Mouse (Mus musculus): ENCODE data around the gene Il23r.
"Not testable (repeated sequence)": the region's sequence is repeated elsewhere in the genome, so short reads cannot be mapped to it uniquely, and the experiment has no call there.

The Il23r gene

DNA sequence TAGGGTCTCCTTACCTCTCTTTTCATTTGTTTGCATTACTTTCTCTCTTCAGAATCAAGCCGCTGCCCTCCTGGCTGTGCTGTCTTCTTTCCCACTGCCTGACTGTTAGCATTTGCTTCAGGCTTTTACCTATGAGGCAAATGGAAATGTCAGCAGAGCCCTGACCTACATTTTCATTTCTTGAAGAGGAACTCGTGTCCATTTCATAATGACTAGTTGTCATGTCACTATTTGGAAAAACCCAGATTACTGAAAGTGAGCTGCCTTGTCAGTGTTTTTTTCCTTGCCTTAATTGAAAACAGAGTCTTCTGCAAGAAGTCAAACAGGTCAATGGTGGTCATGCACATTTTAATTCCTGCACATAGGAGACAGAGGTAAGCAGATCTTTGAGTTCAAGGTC is at the start of gene Il23r:
TSS of gene Il23r (minus strand) at position 101 of the 400 bp plus-strand sequence.
- CTCF ChIA-PET = no interaction called here
- POLR2A ChIA-PET = interaction anchor here in 1 of 4 experiments (3.4 kb wide), 1 partner anchor 17 kb away, joined by 19 read pairs; no protein-coding TSS in a partner anchor

DNA sequence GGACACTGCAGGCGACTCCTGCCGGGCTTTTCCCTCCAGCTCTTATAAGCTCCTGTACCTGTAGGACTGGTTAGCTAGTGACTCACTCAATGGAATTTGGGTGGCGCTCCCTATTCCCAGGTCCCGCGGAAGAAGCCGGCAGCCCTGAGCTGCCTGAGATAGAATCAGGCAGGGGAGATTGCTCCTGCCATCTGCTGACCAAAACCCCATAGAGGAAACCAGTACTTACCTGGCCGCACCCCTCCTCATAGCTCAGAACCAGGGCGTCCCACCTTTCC is 44.1 kb upstream of the Il23r start, which contains the start of gene Tacstd2:
TSS of gene Tacstd2 (minus strand) at position 20 of the 278 bp plus-strand sequence.
- POLR2A ChIA-PET = interaction anchor here in 2 of 4 experiments (0.5 to 0.6 kb wide), 2 partner anchors 317 to 318 kb away, joined by 3 read pairs; no protein-coding TSS in a partner anchor
- CTCF ChIA-PET = interaction anchor here in 1 of 4 experiments (1.2 kb wide), 1 partner anchor 365 kb away, joined by 3 read pairs; no protein-coding TSS in a partner anchor

DNA sequence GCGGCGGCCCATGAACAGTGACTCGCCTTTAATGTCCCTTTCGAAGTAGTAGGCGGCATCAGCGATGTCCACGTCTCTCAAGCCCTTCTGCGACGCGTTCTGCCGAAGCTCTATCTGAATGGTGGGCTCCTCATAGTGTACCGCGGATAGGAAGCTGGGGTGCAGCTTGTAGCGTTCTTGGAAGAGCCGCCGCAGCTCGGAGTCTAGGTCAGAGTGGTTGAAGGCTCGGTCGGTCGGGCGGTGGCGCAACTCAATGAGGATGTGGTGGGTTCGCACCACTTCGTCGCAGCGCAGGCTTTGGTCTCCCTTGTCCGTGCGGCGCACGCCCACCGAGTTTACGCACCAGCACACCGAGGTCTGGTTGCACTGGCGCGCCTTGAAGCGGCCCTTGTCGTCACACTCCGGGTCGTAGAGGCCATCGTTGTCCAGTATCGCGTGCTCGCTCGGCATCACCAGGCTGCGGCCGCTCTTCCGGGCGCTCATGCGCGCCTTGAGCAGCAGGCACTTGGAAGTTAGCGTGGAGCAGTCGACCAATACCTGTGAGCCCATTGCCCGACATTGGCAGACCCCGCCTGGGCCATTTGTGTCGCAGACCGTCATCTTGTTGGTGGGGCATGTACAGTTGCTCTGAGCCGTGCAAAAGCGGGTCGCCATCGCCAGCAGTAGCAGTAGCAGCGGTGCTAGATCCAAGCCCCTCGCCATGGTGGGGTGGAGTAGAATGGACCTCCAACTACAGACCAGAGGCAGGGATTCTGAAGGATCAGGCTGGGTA is 43.5 kb upstream of the Il23r start:
- ChIA-PET POLR2A (interaction anchor here in 3 of 4 experiments (0.5 to 1.4 kb wide), 7 partner anchors 11 to 353 kb away, joined by 3 to 4 read pairs (median 3); no protein-coding TSS in a partner anchor), CTCF (interaction anchor here in 1 of 4 experiments (1.0 to 1.2 kb wide), 2 partner anchors 14 to 365 kb away, joined by 3 read pairs; no protein-coding TSS in a partner anchor)

- CTCF ChIA-PET = interaction anchor here in 1 of 4 experiments (1.0 kb wide), 1 partner anchor 15 kb away, joined by 3 read pairs; no protein-coding TSS in a partner anchor
- POLR2A ChIA-PET = interaction anchor here in 2 of 4 experiments (0.7 to 1.4 kb wide), 5 partner anchors 24 to 352 kb away, joined by 3 to 4 read pairs (median 3); no protein-coding TSS in a partner anchor
These were observed 42.7 kb upstream of the Il23r start for GRCm38 (mm10) chr6:67534191-67535004.

DNA sequence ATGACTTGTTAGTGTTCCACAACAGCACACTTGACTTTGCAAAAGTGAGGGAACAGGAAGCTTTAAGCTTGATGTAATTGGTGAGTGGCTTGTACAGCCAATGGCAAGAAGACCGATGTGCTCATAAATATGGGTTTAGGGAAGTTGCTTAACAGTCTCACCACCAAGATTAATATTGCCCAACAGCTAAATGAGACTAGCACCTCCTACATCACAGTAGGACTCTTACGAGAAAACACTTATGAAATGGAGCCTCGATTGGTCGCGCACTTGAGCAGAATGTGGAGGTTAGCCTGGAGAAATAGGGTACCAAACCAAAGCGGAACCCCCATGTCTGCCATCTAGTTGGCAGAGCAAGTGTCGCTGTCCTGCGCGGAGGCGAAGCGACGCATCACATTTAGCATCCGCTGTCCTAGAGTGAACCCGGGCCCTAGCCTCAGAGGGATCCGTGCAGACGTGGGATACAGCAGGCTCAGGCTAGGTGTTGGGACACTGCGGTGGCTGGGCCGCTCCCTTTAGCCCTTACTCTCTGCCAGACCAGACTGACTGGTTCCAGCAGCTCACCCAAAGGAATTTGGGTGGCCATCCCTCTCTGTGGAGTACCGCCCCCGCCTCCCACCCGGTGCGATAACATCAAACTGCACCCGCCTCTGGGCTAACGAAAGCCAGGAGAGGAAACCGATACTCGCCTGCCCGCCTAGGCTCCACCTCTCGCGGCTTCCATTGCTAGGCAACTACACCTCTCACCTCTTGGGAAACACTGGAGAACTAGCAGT is 41.2 kb upstream of the Il23r start:
- CTCF ChIA-PET = interaction anchor here in 2 of 4 experiments (1.3 to 2.2 kb wide), 3 partner anchors 17 to 82 kb away, joined by 3 to 7 read pairs (median 5); no protein-coding TSS in a partner anchor

GRCm38 (mm10) chr6:67531822-67532162 is 40.1 kb upstream of the Il23r start:
- CTCF ChIA-PET = interaction anchor here in 3 of 4 experiments (0.6 to 2.2 kb wide), 11 partner anchors 12 to 362 kb away, joined by 3 to 12 read pairs (median 5); no protein-coding TSS in a partner anchor
- POLR2A ChIA-PET = interaction anchor here in 2 of 4 experiments (0.9 to 1.8 kb wide), 3 partner anchors 9 to 349 kb away, joined by 3 to 7 read pairs (median 3); no protein-coding TSS in a partner anchor

More for the DNA sequence above, 41.2 kb upstream of the Il23r start:
- POLR2A ChIA-PET = interaction anchor here in 1 of 4 experiments (0.6 to 1.6 kb wide), 3 partner anchors 18 to 462 kb away, joined by 3 to 6 read pairs (median 3); no protein-coding TSS in a partner anchor

DNA sequence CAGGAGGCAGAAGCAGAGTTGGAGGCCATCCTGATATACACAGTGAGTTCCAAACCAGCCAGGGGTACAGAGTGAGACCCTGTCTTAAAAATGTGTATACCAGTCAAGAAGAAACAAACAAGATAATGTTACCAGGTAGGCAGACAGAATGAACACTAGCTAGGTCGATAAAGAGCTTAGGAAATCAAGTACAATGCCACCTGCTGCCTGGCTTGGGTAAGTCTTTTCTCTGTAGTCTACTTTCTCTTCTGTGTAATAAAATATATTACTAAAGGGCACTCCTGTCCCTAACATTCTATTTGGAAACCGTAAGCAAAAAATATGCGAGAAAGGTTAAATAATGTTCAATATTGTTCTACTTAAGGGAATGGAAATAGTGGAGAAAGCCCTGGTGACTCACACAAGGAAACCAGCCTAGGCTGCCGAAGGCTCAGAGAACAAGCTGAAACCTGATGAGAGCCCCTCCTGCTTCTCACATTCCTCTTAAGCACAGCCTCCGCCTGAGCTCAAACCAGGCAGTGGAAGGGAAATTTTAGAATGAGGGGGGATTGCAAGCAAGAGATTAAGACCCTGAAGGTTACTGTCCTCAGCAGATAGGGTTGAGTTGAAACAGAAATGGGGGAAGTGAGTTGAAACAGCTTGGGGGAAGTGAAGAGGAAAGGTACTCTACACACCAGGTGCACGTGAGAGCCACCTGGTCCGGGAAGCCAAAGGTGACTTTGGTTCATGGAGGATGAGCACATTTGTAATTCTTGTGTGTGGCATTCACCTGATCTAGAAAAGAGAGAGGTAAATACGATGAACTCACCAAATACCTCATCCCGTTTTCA is 39.6 kb upstream of the Il23r start:
- ChIA-PET CTCF (interaction anchor here in 3 of 4 experiments (0.5 to 2.2 kb wide), 16 partner anchors 9 to 362 kb away, joined by 3 to 12 read pairs (median 4); no protein-coding TSS in a partner anchor), POLR2A (interaction anchor here in 3 of 4 experiments (0.6 to 1.8 kb wide), 7 partner anchors 9 to 348 kb away, joined by 3 to 7 read pairs (median 3); no protein-coding TSS in a partner anchor)

DNA sequence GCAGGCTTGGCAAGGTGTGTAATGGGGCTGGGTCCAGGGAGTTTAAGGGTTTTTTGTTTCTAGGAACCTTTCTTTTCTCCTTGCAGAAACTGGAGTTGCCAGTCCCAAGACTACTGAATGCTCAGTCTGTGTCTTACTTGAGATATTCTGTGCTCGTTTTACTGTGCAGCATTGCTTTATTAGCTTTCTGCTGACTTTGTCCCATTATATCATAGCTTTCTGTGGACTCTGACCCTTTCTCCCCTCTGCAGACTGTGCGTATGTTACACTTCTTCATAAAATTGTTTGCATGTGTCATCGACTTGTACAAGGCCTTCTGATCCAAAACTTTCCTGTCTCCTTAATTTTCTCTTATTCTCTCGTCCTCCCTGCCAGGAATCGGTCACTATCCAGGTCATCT is 34.7 kb upstream of the Il23r start:
- ChIA-PET POLR2A (interaction anchor here in 1 of 4 experiments (0.6 kb wide), 1 partner anchor 340 kb away, joined by 3 read pairs; no protein-coding TSS in a partner anchor), CTCF (no interaction called here)

DNA sequence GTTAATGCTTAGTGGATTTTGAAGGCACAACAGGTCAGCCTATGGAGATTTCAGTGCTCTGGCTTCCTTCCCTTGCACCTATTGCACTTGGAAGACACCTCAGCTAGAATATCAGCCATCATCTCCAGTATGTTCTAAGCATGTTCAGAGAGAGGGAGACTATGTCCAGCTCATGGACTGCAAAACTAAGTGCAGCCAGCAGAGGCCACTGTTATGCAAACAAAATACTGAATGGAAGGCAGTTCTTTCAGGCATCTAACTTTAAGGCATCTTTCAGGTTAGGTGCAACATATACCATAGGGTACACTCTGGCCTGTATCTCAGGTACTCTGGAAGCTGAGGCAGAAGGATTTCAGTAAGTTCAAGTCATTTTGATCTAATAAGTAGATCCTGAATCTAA is 19.1 kb upstream of the Il23r start:
- ChIA-PET POLR2A (interaction anchor here in 2 of 4 experiments (0.9 to 1.1 kb wide), 4 partner anchors 20 to 24 kb away, joined by 3 to 4 read pairs (median 3); no protein-coding TSS in a partner anchor), CTCF (interaction anchor here (0.5 to 1.7 kb wide), 10 partner anchors 9 to 341 kb away, joined by 3 to 20 read pairs (median 4); no protein-coding TSS in a partner anchor)

DNA sequence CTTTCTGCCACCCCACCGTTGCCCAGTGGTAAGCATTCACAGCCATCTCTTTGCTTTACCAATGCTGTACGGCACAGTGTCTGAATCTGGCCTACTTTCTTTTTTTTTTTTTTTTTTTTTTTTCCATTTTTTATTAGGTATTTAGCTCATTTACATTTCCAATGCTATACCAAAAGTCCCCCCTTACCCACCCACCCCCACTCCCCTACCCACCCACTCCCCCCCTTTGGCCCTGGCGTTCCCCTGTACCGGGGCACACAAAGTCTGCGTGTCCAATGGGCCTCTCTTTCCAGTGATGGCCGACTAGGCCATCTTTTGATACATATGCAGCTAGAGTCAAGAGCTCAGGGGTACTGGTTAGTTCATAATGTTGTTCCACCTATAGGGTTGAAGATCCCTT is 10.3 kb upstream of the Il23r start:
- POLR2A ChIA-PET = interaction anchor here in 2 of 4 experiments (0.6 to 0.7 kb wide), 2 partner anchors 8 to 281 kb away, joined by 3 to 6 read pairs; no protein-coding TSS in a partner anchor
- CTCF ChIA-PET = not testable (repeated sequence)

- ChIA-PET POLR2A (interaction anchor here in 1 of 4 experiments (0.7 kb wide), 1 partner anchor 370 kb away, joined by 4 read pairs; no protein-coding TSS in a partner anchor), CTCF (no interaction called here)
These were observed 10.6 kb downstream of the Il23r start for GRCm38 (mm10) chr6:67481012-67481411.

DNA sequence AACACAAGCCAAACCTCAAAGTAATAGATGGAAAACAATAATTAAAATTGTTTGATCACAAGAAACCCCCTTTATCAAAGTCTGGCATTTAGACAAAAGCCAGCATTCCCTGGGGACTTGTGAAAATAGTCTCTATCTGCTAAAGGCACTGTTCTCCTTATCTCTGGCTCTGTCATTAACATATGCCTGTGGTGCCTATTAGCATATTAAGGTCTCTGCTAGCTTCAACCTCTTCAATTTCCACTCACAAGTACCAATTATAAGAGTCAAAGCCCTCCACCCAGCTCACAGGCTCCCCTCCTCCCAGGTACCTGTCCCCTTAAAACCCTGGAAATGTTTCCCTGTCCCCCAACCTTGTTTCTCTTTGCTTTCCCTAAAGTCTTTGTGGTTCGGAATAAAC is 20.4 kb downstream of the Il23r start:
- POLR2A ChIA-PET = no interaction called here
- CTCF ChIA-PET = no interaction called here

DNA sequence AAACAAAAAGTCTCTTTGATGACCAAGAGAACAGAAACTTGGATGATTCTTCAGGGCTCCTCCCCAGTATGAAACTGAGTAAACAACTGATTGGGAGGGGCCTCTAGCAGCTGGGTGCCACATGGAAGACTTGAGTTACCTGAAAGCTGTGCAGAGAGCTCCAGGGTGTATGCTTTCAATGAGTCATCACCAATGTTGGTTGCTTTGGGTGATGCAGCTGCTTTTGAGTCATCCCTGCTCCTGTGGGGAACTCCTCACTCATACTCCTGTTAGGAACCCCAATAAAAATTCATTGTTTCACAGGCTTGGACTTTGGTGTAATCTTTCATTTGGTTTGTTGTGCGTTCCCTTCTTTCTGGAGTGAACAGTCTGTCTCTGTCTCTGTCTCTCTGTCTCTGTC is 32.2 kb downstream of the Il23r start:
- CTCF ChIA-PET = no interaction called here
- POLR2A ChIA-PET = no interaction called here

GRCm38 (mm10) chr6:67451330-67451729 is 40.3 kb downstream of the Il23r start:
- POLR2A ChIA-PET = no interaction called here
- CTCF ChIA-PET = interaction anchor here in 3 of 4 experiments (0.8 to 1.2 kb wide), 7 partner anchors 16 to 281 kb away, joined by 3 to 7 read pairs (median 3); no protein-coding TSS in a partner anchor

GRCm38 (mm10) chr6:67445866-67446265 is 45.8 kb downstream of the Il23r start:
- POLR2A ChIA-PET = interaction anchor here in 1 of 4 experiments (0.7 kb wide), 1 partner anchor 663 kb away, joined by 10 read pairs; the partner anchor contains the start of gene Vmn1r38
- CTCF ChIA-PET = no interaction called here

DNA sequence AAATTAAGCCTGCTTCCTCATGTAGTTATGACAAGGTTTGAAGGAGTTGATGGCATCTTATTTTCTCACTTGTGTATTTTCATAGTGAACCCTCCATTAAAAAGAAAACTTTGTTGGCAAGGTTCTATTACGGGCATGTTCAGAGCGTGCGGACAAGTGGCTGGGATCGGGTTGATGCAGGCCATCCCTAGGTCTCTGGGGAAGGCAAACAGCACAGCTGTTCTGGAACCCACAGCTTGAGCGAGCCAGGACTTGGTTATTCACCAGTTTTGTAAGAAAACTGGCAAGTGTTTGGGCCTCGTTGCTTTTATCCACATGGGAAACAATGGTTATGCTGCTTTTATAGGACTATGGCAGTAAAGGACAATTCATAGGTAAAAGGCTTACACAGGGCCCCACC is 48.5 kb downstream of the Il23r start:
- POLR2A ChIA-PET = no interaction called here
- CTCF ChIA-PET = no interaction called here

- ChIA-PET CTCF (no interaction called here), POLR2A (no interaction called here)
These were observed 53.8 kb downstream of the Il23r start for GRCm38 (mm10) chr6:67437814-67438385.

All from embryonic stem cell, embryonic (primary cell).